Mouse (Mus musculus) bone marrow, adult 2 months (tissue): ENCODE measurements around the gene Prom2. TPM values are rescaled to one million over a fixed set of nuclear protein-coding genes. Genes with fewer than 3 reads are reported as not detected.

Experiments
- H3K27ac ChIP-seq: fragments of 200-500 bp; 2 replicates; pipeline ENCODE4 v1.5.1; 2012; ENCODE audit warnings: low read depth, mild to moderate bottlenecking, control low read depth, inconsistent platforms, low read length; ENCODE audit not compliant: control insufficient read depth, poor library complexity, insufficient read depth
- H3K4me1 ChIP-seq: fragments of 200-500 bp; 2 replicates; pipeline ENCODE4 v1.6.1; 2011; ENCODE audit warnings: low read length; ENCODE audit not compliant: control insufficient read depth, insufficient read depth
- H3K4me3 ChIP-seq: fragments of 200-500 bp; replicated peaks from 2 replicates; pipeline ENCODE3; 2011; ENCODE audit warnings: mild to moderate bottlenecking, low read depth, low read length, control low read depth; ENCODE audit not compliant: control insufficient read depth
- CTCF ChIP-seq: fragments of 200-500 bp; IDR thresholded peaks from 2 replicates; pipeline ENCODE4 v1.5.1; 2011; ENCODE audit warnings: low read length, control low read depth; ENCODE audit not compliant: control insufficient read depth, insufficient read depth
- POLR2A ChIP-seq: fragments of 200-500 bp; IDR thresholded peaks from 2 replicates; pipeline ENCODE4 v1.6.1; 2011; ENCODE audit warnings: low read depth, mild to moderate bottlenecking, control low read depth, low read length, borderline replicate concordance; ENCODE audit not compliant: control insufficient read depth
- WGBS: fragments of 180-500 bp; shearing (Covaris S2); methylation state at CpG from one replicate; pipeline ENCODE4 v1.1.7; 2018; 5-methylcytosine and 5-hydroxymethylcytosine counted together
- polyA plus RNA-seq: library from polyadenylated mRNA; stranded (reverse); fragments of >200 nt; gene quantifications from 2 replicates; pipeline ENCODE4 v1.2.4, GENCODE M21; 2011; ENCODE audit warnings: low replicate concordance; ENCODE audit not compliant: missing spikeins, insufficient read depth, insufficient read length

Gene Prom2
- polyA plus RNA-seq, 1 experiment, result not detected

GRCm38 (mm10) chr2:127507077-127507774, 34.0 kb downstream of the Prom2 start:
- H3K27ac ChIP-seq, result peak overlapping the region; percentile 39; the same call in 1 of the 2 replicates
- TF ChIP-seq POLR2A (0 out of 2 replicates have a peak, but pooled peaks have one; percentile 8), CTCF (peak; percentile 98)
- 27% methylated on average over 7 of the region's 7 CpGs for WGBS
- no peak overlapping the region for H3K4me3 ChIP-seq
- H3K4me1 ChIP-seq, result peaks cover 5% of the 10 kb centered on the region; the same call in 1 of the 2 replicates

GRCm38 (mm10) chr2:127506131-127506632, 35.1 kb downstream of the Prom2 start:
- WGBS, result 23% methylated on average over 6 of the region's 6 CpGs
- peaks cover 5% of the 10 kb centered on the region; the same call in 1 of the 2 replicates for H3K4me1 ChIP-seq
- peak overlapping the region; percentile 64 for H3K27ac ChIP-seq
- no peak for TF ChIP-seq POLR2A
- no peak overlapping the region for H3K4me3 ChIP-seq

DNA sequence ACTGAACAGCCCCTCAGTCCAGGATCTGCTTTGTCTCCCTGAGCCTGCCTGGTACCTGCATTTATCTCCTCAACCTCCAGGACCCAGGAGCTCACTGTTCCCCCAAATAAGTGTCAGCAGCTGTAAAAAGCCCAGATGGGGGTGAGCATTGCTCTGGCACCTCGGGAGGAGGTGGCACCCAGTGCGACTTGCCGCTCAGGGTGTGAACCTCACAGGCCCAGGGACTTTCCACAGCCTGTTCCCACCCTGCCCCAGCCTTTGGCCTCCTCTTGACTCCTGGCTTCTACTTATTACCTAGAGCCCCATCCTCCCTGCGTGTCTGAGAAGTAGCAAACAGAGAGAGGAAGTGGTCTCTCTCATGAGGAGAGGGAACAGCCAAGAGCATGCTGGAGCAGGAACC, 36.1 kb downstream of the Prom2 start:
- TF ChIP-seq CTCF (no peak), POLR2A (no peak)
- peaks cover 5% of the 10 kb centered on the region; the same call in 1 of the 2 replicates for H3K4me1 ChIP-seq
- H3K4me3 ChIP-seq, result no peak overlapping the region
- H3K27ac ChIP-seq, result peak overlapping the region; percentile 64
- 8% methylated on average over 4 of the region's 4 CpGs for whole genome bisulfite sequencing

DNA sequence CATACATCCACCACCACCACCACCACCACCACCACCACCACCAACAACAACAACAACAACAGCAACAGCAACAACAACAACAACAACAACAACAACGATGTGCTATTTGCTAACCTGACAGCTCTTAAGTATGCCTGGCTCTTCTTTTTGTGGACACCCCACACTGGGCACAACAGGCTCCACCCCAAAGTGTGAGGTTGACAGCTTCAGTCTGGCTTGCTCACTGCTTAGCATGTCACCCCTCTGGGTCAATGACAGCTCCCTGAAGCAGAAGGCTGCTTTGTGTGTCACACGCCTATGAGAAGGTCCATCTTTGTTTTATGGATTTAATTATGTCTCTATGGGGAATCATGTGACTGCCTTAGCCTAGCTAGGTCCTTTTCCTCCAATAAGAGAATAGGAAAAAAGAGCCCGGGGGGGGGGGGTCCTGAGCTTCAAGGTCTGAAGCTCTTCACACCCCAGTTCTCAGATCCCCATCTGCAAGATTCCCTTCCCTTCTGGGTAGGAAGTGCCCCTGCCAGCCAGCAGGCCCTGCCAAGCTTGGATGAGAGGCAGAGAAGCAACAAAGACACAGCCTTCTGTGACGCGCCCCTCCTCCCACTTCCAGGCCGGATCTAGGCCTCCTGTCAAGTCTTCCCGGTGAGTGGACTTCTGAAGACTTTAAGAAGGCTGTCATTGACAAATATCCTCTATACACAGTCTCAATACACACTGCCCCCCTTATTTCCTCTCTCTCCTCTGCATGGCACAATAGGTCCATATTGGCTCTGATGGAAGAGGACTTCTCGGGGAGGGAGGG, 37.3 kb downstream of the Prom2 start:
- no peak overlapping the region for H3K4me3 ChIP-seq
- H3K4me1 ChIP-seq, result peaks cover 5% of the 10 kb centered on the region; the same call in 1 of the 2 replicates
- TF ChIP-seq POLR2A (no peak), CTCF (no peak)
- no peak overlapping the region for H3K27ac ChIP-seq
- 71% methylated on average over 8 of the region's 8 CpGs for WGBS

DNA sequence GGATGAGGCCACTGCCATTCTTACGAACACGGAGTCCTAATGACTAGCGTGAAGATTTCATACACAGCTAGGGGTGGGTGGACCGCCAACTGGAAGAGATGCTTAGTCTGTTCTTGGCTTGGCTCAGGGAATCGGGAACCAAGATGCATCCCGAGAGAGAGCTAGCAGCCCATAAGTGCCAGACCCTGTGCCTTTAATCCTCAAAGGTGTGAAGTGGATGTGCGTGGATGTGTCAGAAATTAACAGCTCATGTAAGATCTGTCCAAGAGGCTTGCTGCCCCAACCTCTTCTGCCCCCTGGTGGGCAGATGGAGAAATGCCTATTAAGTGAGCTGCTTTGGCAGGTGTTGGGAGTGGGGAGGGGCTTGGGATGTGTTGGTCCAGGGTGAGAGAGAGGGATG, 40.2 kb downstream of the Prom2 start:
- Histone ChIP-seq H3K4me3 (no peak overlapping the region), H3K27ac (no peak overlapping the region), H3K4me1 (no peaks in the 10 kb centered on the region; the same call in 1 of the 2 replicates)
- 74% methylated on average over 7 of the region's 7 CpGs for WGBS
- TF ChIP-seq POLR2A (no peak), CTCF (peak; percentile 82)

DNA sequence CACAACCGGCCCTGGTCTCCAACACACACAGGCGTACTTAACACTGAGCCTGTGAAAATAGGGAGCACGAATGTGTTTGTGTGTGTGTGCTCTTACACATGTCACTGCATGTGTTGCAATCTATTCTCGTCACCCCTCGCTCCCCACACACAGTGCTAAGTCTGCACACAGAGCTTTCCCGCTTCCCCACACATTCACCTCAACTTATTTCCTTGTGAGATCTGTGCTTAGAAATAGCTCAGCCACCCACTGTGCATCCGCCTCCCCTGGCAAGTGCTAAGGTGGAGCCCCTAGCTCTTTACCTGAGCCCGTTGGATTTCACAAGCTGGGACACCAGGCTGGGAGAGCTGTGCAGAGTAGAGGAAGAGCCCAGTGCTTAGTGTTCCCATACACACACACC, 42.5 kb downstream of the Prom2 start:
- H3K4me1 ChIP-seq, result no peaks in the 10 kb centered on the region
- TF ChIP-seq POLR2A (no peak), CTCF (no peak)
- H3K27ac ChIP-seq, result no peak overlapping the region
- WGBS, result 71% methylated on average over 8 of the region's 8 CpGs
- no peak overlapping the region for H3K4me3 ChIP-seq

GRCm38 (mm10) chr2:127496321-127496720, 44.9 kb downstream of the Prom2 start:
- no peak for TF ChIP-seq CTCF
- TF ChIP-seq POLR2A, result no peak
- no peaks in the 10 kb centered on the region for H3K4me1 ChIP-seq
- no peak overlapping the region for H3K27ac ChIP-seq
- H3K4me3 ChIP-seq, result no peak overlapping the region
- WGBS, result 80% methylated on average over 1 of the region's 1 CpGs

DNA sequence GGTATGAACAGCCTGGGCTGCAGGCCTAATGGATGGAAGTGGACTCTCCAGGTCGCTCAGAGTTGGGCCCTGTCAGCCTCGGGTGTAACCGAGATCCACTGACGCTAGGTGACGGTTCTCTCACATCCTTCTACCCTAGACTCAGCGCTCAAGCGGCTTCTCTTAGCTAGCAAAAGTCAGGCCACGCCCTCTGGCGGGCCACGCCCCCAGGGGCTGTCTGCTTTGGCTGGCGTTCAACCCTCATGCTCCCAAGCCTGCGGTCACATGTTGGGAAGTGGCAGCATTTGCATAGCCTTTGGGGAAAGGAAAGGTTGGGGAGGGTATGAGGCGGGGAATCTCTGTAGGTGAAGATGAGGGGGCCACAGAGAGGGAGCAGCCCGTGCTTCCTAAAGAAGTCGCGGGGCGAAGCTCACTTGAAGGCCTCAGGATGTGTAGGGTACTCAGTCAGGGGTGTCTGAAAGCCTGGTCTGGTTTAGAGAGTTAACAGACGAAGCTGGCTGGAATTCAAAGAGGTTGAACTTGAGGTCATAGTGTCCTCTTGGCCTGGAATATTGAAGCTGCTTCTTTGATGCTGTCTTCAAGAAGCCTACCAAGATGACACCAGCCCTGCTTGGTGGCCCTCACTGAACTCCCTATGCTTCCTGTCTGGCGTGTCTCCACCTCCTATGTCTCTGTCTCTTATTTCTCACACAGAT, 56.6 kb downstream of the Prom2 start:
- H3K4me3 ChIP-seq, result no peak overlapping the region
- no peak for TF ChIP-seq POLR2A
- no peak for TF ChIP-seq CTCF
- no peaks in the 10 kb centered on the region for H3K4me1 ChIP-seq
- WGBS, result 7% methylated on average over 19 of the region's 19 CpGs
- H3K27ac ChIP-seq, result no peak overlapping the region
